Mouse (Mus musculus): ENCODE data around the gene Stim1. TPM values are rescaled to one million over a fixed set of nuclear protein-coding genes. Genes with fewer than 3 reads are reported as not detected.

Gene Stim1
- polyA plus RNA-seq, 1 experiment = 37.0 TPM

GRCm38 (mm10) chr7:102383221-102383620 is 115.6 kb downstream of the Stim1 start:
- Histone ChIP-seq H3K4me3 (no peak overlapping the region), H3K36me3 (ENCODE audit: control insufficient read depth, insufficient read depth) (no peaks in the 10 kb centered on the region), H3K79me2 (ENCODE audit: control insufficient read depth, insufficient read depth) (no peaks in the 10 kb centered on the region), H3K4me2 (ENCODE audit: low read depth) (peak overlapping the region; percentile 34), H3ac (ENCODE audit: control insufficient read depth, insufficient read length) (no peak overlapping the region), H3K27me3 (ENCODE audit: control insufficient read depth, insufficient read depth, insufficient read length) (no peaks in the 10 kb centered on the region)
- peak; percentile 17 to 71 (median 27) for TF ChIP-seq MYOD1 (IDR thresholded peaks at IDR 0.05; ENCODE audit: control insufficient read depth in 1 of 3, insufficient read length in 2 of 3, low read depth in 2 of 3)
- TF ChIP-seq POLR2AphosphoS2 (IDR thresholded peaks at IDR 0.05; ENCODE audit: insufficient read length, low read depth) = no peak
- TF ChIP-seq MYOG (IDR thresholded peaks at IDR 0.05; ENCODE audit: control insufficient read depth in 1 of 3, insufficient read depth in 1 of 3, insufficient read length in 2 of 3, low read depth in 2 of 3) = peak in 2 of 3 experiments; percentile 61 to 72
- TF ChIP-seq TCF12 (IDR thresholded peaks at IDR 0.05; ENCODE audit: insufficient read depth, poor library complexity, severe bottlenecking) = no peak

- no peaks in the 10 kb centered on the region for H3K27me3 ChIP-seq (ENCODE audit: control insufficient read depth, insufficient read depth, insufficient read length)
- no peak for TF ChIP-seq CEBPB (IDR thresholded peaks at IDR 0.05; ENCODE audit: insufficient read depth, poor library complexity, severe bottlenecking)
- TF ChIP-seq MAX (IDR thresholded peaks at IDR 0.05; ENCODE audit: low read depth) = no peak
- TF ChIP-seq SRF (IDR thresholded peaks at IDR 0.05; ENCODE audit: control insufficient read depth, insufficient read length, low read depth) = no peak
- no peak for TF ChIP-seq TCF12 (IDR thresholded peaks at IDR 0.05; ENCODE audit: insufficient read depth, poor library complexity, severe bottlenecking)
- no peak for TF ChIP-seq REST (IDR thresholded peaks at IDR 0.05; ENCODE audit: insufficient read depth, insufficient read length)
- no peak for TF ChIP-seq E2F4 (IDR thresholded peaks at IDR 0.05; ENCODE audit: insufficient read depth)
- TF ChIP-seq USF1 (IDR thresholded peaks at IDR 0.05; ENCODE audit: low read depth) = no peak
- TF ChIP-seq MYOD1 (IDR thresholded peaks at IDR 0.05; ENCODE audit: control insufficient read depth in 1 of 3, insufficient read length in 2 of 3, low read depth in 2 of 3) = no peak
- TF ChIP-seq POLR2A (IDR thresholded peaks at IDR 0.05; ENCODE audit: insufficient read length, low read depth) = no peak
- TF ChIP-seq TCF3 (IDR thresholded peaks at IDR 0.05; ENCODE audit: insufficient read length, low read depth) = no peak
- no peak for TF ChIP-seq MYOG (IDR thresholded peaks at IDR 0.05; ENCODE audit: control insufficient read depth in 1 of 3, insufficient read depth in 1 of 3, insufficient read length in 2 of 3, low read depth in 2 of 3)
- TF ChIP-seq POLR2AphosphoS2 (IDR thresholded peaks at IDR 0.05; ENCODE audit: insufficient read length, low read depth) = no peak
- no peaks in the 10 kb centered on the region for H3K79me2 ChIP-seq (ENCODE audit: control insufficient read depth, insufficient read depth)
- H3ac ChIP-seq (ENCODE audit: control insufficient read depth, insufficient read length) = no peak overlapping the region
- H3K36me3 ChIP-seq (ENCODE audit: control insufficient read depth, insufficient read depth) = no peaks in the 10 kb centered on the region
- H3K4me2 ChIP-seq (ENCODE audit: low read depth) = no peak overlapping the region
- no peak overlapping the region for H3K4me3 ChIP-seq
Observed at GRCm38 (mm10) chr7:102385973-102386372, 118.4 kb downstream of the Stim1 start.

- Histone ChIP-seq H3K36me3 (ENCODE audit: control insufficient read depth, insufficient read depth) (no peaks in the 10 kb centered on the region), H3K4me3 (no peak overlapping the region), H3K27me3 (ENCODE audit: control insufficient read depth, insufficient read depth, insufficient read length) (no peaks in the 10 kb centered on the region), H3K79me2 (ENCODE audit: control insufficient read depth, insufficient read depth) (no peaks in the 10 kb centered on the region), H3ac (ENCODE audit: control insufficient read depth, insufficient read length) (no peak overlapping the region), H3K4me2 (ENCODE audit: low read depth) (no peak overlapping the region)
- no peak for TF ChIP-seq SRF (IDR thresholded peaks at IDR 0.05; ENCODE audit: control insufficient read depth, insufficient read length, low read depth)
- no peak for TF ChIP-seq MYOD1 (IDR thresholded peaks at IDR 0.05; ENCODE audit: control insufficient read depth in 1 of 3, insufficient read length in 2 of 3, low read depth in 2 of 3)
- no peak for TF ChIP-seq REST (IDR thresholded peaks at IDR 0.05; ENCODE audit: insufficient read depth, insufficient read length)
- no peak for TF ChIP-seq POLR2AphosphoS2 (IDR thresholded peaks at IDR 0.05; ENCODE audit: insufficient read length, low read depth)
- TF ChIP-seq MYOG (IDR thresholded peaks at IDR 0.05; ENCODE audit: control insufficient read depth in 1 of 3, insufficient read depth in 1 of 3, insufficient read length in 2 of 3, low read depth in 2 of 3) = no peak
Observed at GRCm38 (mm10) chr7:102389082-102389481, 121.5 kb downstream of the Stim1 start.

GRCm38 (mm10) chr7:102393898-102394297 is 126.3 kb downstream of the Stim1 start:
- Histone ChIP-seq H3K36me3 (ENCODE audit: control insufficient read depth, insufficient read depth) (no peaks in the 10 kb centered on the region), H3K27me3 (ENCODE audit: control insufficient read depth, insufficient read depth, insufficient read length) (no peaks in the 10 kb centered on the region), H3K4me2 (ENCODE audit: low read depth) (no peak overlapping the region), H3K79me2 (ENCODE audit: control insufficient read depth, insufficient read depth) (no peaks in the 10 kb centered on the region), H3ac (ENCODE audit: control insufficient read depth, insufficient read length) (no peak overlapping the region), H3K4me3 (no peak overlapping the region)
- TF ChIP-seq MAX (IDR thresholded peaks at IDR 0.05; ENCODE audit: low read depth) (no peak), E2F4 (IDR thresholded peaks at IDR 0.05; ENCODE audit: insufficient read depth) (no peak), MYOD1 (IDR thresholded peaks at IDR 0.05; ENCODE audit: control insufficient read depth in 1 of 3, insufficient read length in 2 of 3, low read depth in 2 of 3) (no peak), USF1 (IDR thresholded peaks at IDR 0.05; ENCODE audit: low read depth) (no peak), TCF3 (IDR thresholded peaks at IDR 0.05; ENCODE audit: insufficient read length, low read depth) (no peak), REST (IDR thresholded peaks at IDR 0.05; ENCODE audit: insufficient read depth, insufficient read length) (no peak), POLR2AphosphoS2 (IDR thresholded peaks at IDR 0.05; ENCODE audit: insufficient read length, low read depth) (no peak), SRF (IDR thresholded peaks at IDR 0.05; ENCODE audit: control insufficient read depth, insufficient read length, low read depth) (no peak), CEBPB (IDR thresholded peaks at IDR 0.05; ENCODE audit: insufficient read depth, poor library complexity, severe bottlenecking) (no peak), TCF12 (IDR thresholded peaks at IDR 0.05; ENCODE audit: insufficient read depth, poor library complexity, severe bottlenecking) (no peak), MYOG (IDR thresholded peaks at IDR 0.05; ENCODE audit: control insufficient read depth in 1 of 3, insufficient read depth in 1 of 3, insufficient read length in 2 of 3, low read depth in 2 of 3) (no peak), POLR2A (IDR thresholded peaks at IDR 0.05; ENCODE audit: insufficient read length, low read depth) (no peak)

- no peak overlapping the region for H3K4me3 ChIP-seq
Observed at GRCm38 (mm10) chr7:102395894-102396293, 128.3 kb downstream of the Stim1 start.

More at GRCm38 (mm10) chr7:102395894-102396293, 128.3 kb downstream of the Stim1 start:
- Histone ChIP-seq H3K36me3 (ENCODE audit: control insufficient read depth, insufficient read depth) (no peaks in the 10 kb centered on the region), H3K27me3 (ENCODE audit: control insufficient read depth, insufficient read depth, insufficient read length) (no peaks in the 10 kb centered on the region), H3K79me2 (ENCODE audit: control insufficient read depth, insufficient read depth) (no peaks in the 10 kb centered on the region), H3ac (ENCODE audit: control insufficient read depth, insufficient read length) (no peak overlapping the region), H3K4me2 (ENCODE audit: low read depth) (no peak overlapping the region)
- TF ChIP-seq POLR2AphosphoS2 (IDR thresholded peaks at IDR 0.05; ENCODE audit: insufficient read length, low read depth) = no peak
- no peak for TF ChIP-seq E2F4 (IDR thresholded peaks at IDR 0.05; ENCODE audit: insufficient read depth)
- no peak for TF ChIP-seq USF1 (IDR thresholded peaks at IDR 0.05; ENCODE audit: low read depth)
- TF ChIP-seq CEBPB (IDR thresholded peaks at IDR 0.05; ENCODE audit: insufficient read depth, poor library complexity, severe bottlenecking) = no peak

All from myocyte (in vitro differentiated cells).